Mouse (Mus musculus) right cerebral cortex, postnatal 14 days (tissue): ENCODE results near the gene Gprin1.

ENCODE experiments used
- DNase-seq: peaks from one replicate; pipeline ENCODE4 v3.0.0; 2022

Gene Gprin1

GRCm38 (mm10) chr13:54759496-54759895 is 9.8 kb upstream of the Gprin1 start:
- DNase-seq = no peak

GRCm38 (mm10) chr13:54758756-54759470 is 9.2 kb upstream of the Gprin1 start:
- no peak for DNase-seq

GRCm38 (mm10) chr13:54758045-54758755 is 8.5 kb upstream of the Gprin1 start:
- DNase-seq = peak; percentile 92

DNA sequence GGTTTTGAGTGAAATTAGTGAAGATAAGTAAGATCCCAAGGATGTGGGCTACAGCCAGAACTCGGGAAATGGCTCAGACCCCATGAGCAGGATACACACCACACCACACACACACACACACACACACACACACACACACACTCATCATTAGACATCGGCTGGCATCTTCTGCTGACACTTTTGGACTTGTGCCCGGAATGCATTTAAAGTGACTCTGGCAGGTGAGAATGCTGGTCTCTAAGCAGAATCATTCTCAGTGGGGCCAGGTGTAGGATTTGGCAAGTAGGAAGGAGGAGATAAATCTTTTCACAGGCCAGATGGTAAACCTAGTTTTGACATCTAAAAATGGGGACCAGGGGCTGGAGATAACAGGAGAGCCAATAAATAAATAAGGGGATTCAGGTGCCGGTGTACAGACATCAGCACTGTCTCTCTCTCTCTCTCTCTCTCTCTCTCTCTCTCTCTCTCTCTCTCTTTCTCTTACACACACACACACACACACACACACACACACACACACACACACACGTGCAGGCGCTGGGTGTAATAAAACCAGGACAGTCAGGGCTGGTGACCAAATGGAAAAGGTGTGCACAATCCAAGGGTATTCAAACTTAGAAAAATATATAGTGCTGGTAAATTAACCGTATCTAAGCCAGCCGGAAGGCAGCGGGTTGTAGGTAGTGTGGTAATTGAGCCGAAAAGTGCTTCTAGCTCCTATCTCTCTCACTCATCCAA is 7.6 kb upstream of the Gprin1 start:
- DNase-seq = peak; percentile 67

DNA sequence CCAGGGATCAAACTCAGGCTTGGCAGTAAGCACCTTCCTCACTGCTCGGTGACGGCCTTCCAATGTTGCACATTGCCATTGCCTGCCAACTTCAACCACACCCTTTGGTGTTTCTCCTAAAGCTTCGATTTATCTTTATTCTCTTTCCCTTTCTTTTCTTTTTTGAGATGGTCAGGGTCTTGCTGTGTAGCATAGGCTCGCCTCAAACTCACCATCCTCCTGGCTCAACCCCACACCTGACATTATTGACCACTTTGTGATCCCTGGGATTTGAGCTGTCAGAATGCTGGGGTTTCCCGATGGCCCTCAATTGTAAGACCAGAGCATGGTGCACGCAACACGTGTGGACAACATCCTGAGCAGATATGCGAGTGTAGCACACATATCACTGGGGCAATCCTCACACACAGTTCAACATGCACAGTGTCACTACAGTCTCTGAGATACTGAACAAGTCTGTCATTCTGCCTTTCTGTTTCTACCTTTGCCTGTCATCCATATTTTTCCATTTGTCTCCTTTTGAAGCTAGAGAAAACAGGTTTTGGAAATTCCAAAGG is 6.6 kb upstream of the Gprin1 start:
- no peak for DNase-seq

DNA sequence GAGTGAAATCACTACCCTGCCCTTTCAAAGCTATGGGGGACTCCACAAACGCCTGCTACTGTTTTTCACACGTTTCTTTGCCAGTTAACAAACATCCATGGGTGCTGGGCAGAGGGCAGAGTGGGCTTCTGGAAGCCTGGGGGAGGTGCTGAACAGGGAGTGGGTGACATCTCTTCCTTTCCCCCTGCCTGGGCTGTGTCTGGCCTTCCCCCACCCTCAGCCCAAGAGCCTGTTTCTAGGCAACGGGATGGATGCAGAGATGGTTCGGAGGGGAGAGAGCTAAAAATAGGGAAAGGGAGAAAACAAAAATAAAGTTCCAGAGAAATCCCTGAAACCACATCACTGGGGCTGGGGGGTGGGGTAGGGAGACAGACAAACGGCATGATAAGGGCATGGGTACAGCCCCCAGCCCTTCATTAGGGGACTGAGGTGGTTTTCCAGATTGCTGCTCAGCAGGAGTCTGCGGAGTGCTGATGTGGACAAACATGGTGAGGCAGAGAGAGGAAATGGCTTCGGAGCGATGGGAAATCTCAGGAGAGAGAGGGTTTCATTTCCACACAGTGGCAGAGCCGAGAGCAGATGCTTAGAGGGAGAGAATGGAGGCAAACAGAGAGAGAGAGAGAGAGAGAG is 5.6 kb upstream of the Gprin1 start:
- DNase-seq = no peak

- DNase-seq = no peak
Measured at GRCm38 (mm10) chr13:54754169-54755080, 4.8 kb upstream of the Gprin1 start.

GRCm38 (mm10) chr13:54753733-54754132 is 4.1 kb upstream of the Gprin1 start:
- DNase-seq = no peak

DNA sequence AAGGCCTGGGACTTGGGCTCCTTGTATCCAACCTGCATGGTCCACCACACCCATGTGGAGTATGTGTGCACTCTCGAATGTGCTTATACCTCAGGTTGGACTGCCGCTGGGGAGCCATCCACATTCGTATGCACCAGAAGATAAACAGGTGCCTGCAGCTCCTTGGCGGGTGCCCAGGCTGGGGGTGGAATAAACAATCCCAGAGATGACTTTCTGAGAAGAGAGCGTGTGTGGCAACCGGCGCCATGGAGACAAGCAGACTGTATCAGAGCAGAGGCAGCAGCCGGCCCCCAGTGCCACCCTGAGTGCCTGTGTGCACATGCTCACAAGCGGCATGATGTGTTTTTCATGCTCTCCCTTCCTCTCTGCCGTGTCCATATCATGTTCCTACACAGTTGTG is 3.0 kb upstream of the Gprin1 start:
- peak; percentile 89 for DNase-seq

DNA sequence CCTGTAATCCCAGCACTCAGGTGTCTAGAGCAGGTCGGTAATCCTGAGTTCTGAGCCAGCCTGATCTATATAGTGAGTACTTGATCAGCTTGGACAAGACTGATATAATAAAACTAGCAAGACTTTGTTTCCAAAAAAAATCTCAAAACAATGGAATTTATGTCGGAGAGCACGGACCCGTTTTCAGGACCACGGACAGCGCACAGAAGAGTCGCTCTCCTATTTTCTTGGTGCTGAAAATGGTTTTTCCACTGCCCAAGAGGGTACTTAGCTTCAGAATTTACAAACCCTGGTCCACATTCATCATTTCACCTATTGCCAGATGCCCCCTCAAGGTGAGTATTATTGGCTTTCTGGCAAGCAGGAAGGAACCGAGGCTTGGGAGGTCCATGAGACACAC is 1.0 kb upstream of the Gprin1 start:
- no peak for DNase-seq

GRCm38 (mm10) chr13:54749061-54749863 is 412 bp downstream of the Gprin1 start:
- peak; percentile 78 for DNase-seq

GRCm38 (mm10) chr13:54748721-54749060 is 983 bp downstream of the Gprin1 start:
- no peak for DNase-seq

- no peak for DNase-seq
Measured at GRCm38 (mm10) chr13:54748190-54748589, 1.5 kb downstream of the Gprin1 start.

DNA sequence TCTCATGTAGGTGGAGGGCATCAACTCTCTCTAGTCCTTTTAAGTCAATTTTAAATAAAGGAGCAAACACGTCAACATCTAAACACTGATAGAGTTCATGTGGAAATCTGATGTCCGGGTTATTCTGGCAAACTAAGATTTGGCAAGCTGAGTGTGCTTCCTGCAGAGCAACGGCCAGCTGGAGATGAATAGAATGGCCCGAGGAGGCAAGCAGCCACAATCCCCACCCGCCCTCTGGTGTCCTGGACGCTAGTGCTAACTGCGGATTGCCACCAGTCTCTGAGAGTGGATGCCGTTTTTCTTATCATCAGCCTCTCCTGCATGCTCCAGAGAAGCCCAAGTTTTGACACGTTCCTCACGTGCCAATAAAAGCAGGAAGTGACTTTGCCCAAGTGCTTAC is 2.8 kb downstream of the Gprin1 start:
- DNase-seq = no peak

GRCm38 (mm10) chr13:54746110-54746509 is 3.6 kb downstream of the Gprin1 start:
- DNase-seq = no peak

DNA sequence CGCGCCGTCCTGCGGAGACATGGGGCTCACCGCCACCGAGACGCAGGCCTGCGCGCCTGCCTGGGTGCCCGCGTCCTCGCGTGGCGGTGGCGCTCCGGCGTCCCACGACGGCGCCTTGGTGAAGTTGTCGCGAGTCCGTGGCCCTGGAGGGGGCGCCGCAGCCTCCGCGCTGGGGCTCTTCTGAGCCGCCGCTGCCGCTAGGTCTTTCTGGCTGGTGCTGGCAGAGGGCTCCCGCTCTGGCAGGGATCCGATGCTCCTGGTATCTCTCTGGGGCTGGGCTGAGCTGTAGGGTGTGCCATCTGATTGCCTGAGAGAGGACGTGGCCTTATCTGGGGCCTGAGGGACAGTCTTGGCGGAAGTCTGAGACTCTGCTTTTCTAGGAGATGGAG is 11.5 kb downstream of the Gprin1 start:
- peak; percentile 53 for DNase-seq

- no peak for DNase-seq
Measured at GRCm38 (mm10) chr13:54737488-54738212, 12.0 kb downstream of the Gprin1 start.

GRCm38 (mm10) chr13:54736931-54737330 is 12.7 kb downstream of the Gprin1 start:
- DNase-seq = no peak

GRCm38 (mm10) chr13:54726131-54726530 is 23.5 kb downstream of the Gprin1 start:
- DNase-seq = no peak

GRCm38 (mm10) chr13:54723143-54723542 is 26.5 kb downstream of the Gprin1 start:
- no peak for DNase-seq
